Mouse (Mus musculus) erythroid progenitor cell, adult 5-6 weeks (primary cell): ENCODE results near the gene Tmem234. TPM values are rescaled to one million over a fixed set of nuclear protein-coding genes. Genes with fewer than 3 reads are reported as not detected.

Experiments used
- ATAC-seq: replicated peaks from 2 replicates; pipeline ENCODE4 v1.8.0; 2016; ENCODE audit warnings: moderate number of reproducible peaks, mild to moderate bottlenecking, moderate TSS enrichment, inconsistent platforms; ENCODE audit not compliant: poor library complexity, low FRiP score, severe bottlenecking
- total RNA-seq, 2 experiments: library from RNA; stranded (forward) in 1 of 2; stranded (reverse) in 1 of 2; fragments of 150-400 nt in 1 of 2; fragments of 186-747, 209-891 nt in 1 of 2; gene quantifications; 2 replicates each; pipeline versions ENCODE4 v1.2.3 to v1.2.4; 2015 to 2017; ENCODE audit warnings: low replicate concordance in 2 of 2

Tmem234 gene
- total RNA-seq, 2 experiments from 2014 or later = 96.7 to 113 TPM

- peak; percentile 96 for ATAC-seq
Observed at GRCm38 (mm10) chr4:129618786-129619691, 18.6 kb downstream of the Tmem234 start, which contains the start of gene Iqcc. TSS of gene Iqcc (minus strand) at chr4:129619099.

- ATAC-seq = no peak
Observed at GRCm38 (mm10) chr4:129620419-129621282, 20.2 kb downstream of the Tmem234 start.

GRCm38 (mm10) chr4:129621283-129621841, 20.9 kb downstream of the Tmem234 start:
- ATAC-seq = no peak

GRCm38 (mm10) chr4:129622120-129622802, 21.8 kb downstream of the Tmem234 start:
- no peak for ATAC-seq

GRCm38 (mm10) chr4:129622803-129623535, 22.5 kb downstream of the Tmem234 start:
- no peak for ATAC-seq

- peak; percentile 2; the same call in 1 of the 2 replicates for ATAC-seq
Observed at GRCm38 (mm10) chr4:129623681-129624091, 23.2 kb downstream of the Tmem234 start, which contains the start of gene Ccdc28b. TSS of gene Ccdc28b (minus strand) at chr4:129623947.

- ATAC-seq = peak; percentile 96
Observed at GRCm38 (mm10) chr4:129624281-129625028, 24.0 kb downstream of the Tmem234 start.

GRCm38 (mm10) chr4:129625029-129625370, 24.5 kb downstream of the Tmem234 start:
- no peak for ATAC-seq

- ATAC-seq = no peak
Observed at GRCm38 (mm10) chr4:129625496-129625895, 25.0 kb downstream of the Tmem234 start.

- no peak for ATAC-seq
Observed at GRCm38 (mm10) chr4:129626035-129626434, 25.6 kb downstream of the Tmem234 start.

- no peak for ATAC-seq
Observed at GRCm38 (mm10) chr4:129630944-129631343, 30.5 kb downstream of the Tmem234 start.

- no peak for ATAC-seq
Observed at GRCm38 (mm10) chr4:129631867-129632266, 31.4 kb downstream of the Tmem234 start.

GRCm38 (mm10) chr4:129633852-129634251, 33.4 kb downstream of the Tmem234 start:
- peak; percentile 78 for ATAC-seq

- ATAC-seq = no peak
Observed at GRCm38 (mm10) chr4:129639221-129639620, 38.8 kb downstream of the Tmem234 start.

GRCm38 (mm10) chr4:129640101-129640637, 39.7 kb downstream of the Tmem234 start:
- peak; percentile 32 for ATAC-seq

- ATAC-seq = peak; percentile 94
Observed at GRCm38 (mm10) chr4:129640638-129641467, 40.4 kb downstream of the Tmem234 start, which contains the start of gene Txlna. TSS of gene Txlna (minus strand) at chr4:129641065.

- no peak for ATAC-seq
Observed at GRCm38 (mm10) chr4:129641756-129642155, 41.3 kb downstream of the Tmem234 start.
